Mouse (Mus musculus) midbrain, embryonic 14.5 days (tissue): Measurements from ENCODE around the gene Anln. TPM values are rescaled to one million over a fixed set of nuclear protein-coding genes. Genes with fewer than 3 reads are reported as not detected.

Experiments
- ATAC-seq: fragments of 200-750 bp; cut with Nextera tagmentation; 2 replicates; pipeline ENCODE4 v1.8.0; 2017; ENCODE audit warnings: moderate number of reproducible peaks, moderate library complexity; ENCODE audit not compliant: low FRiP score, low TSS enrichment
- DNase-seq: peaks from one replicate; pipeline ENCODE4 v3.0.0-alpha.2; 2015
- H3K27ac ChIP-seq: fragments of 300-500 bp; sonication (generic); replicated peaks from 2 replicates; pipeline ENCODE4 v1.5.1; 2014; ENCODE audit warnings: mild to moderate bottlenecking, low read depth, low read length, moderate library complexity
- H3K27me3 ChIP-seq: fragments of 300-500 bp; sonication (generic); 2 replicates; pipeline ENCODE4 v1.6.1; 2014; ENCODE audit warnings: low read length, control low read depth, mixed read lengths; ENCODE audit not compliant: control insufficient read depth, insufficient read depth
- H3K36me3 ChIP-seq: fragments of 300-500 bp; sonication (generic); 2 replicates; pipeline ENCODE4 v1.6.1; 2014; ENCODE audit warnings: low read length, control low read depth; ENCODE audit not compliant: control insufficient read depth, insufficient read depth
- H3K4me1 ChIP-seq: fragments of 300-500 bp; sonication (generic); 2 replicates; pipeline ENCODE4 v1.6.1; 2014; ENCODE audit warnings: mild to moderate bottlenecking, antibody characterized with exemption, low read length, control low read depth; ENCODE audit not compliant: control insufficient read depth, insufficient read depth
- H3K4me2 ChIP-seq: fragments of 300-500 bp; sonication (generic); 2 replicates; pipeline ENCODE4 v1.6.1; 2014; ENCODE audit warnings: mild to moderate bottlenecking, low read length, moderate library complexity
- H3K4me3 ChIP-seq: fragments of 300-500 bp; sonication (generic); replicated peaks from 2 replicates; pipeline ENCODE4 v1.5.1; 2014; ENCODE audit warnings: low read depth, low read length
- H3K9ac ChIP-seq: fragments of 300-500 bp; sonication (generic); replicated peaks from 2 replicates; pipeline ENCODE4 v1.6.1; 2014; ENCODE audit warnings: mild to moderate bottlenecking, low read length, moderate library complexity
- H3K9me3 ChIP-seq: fragments of 300-500 bp; sonication (generic); 2 replicates; pipeline ENCODE4 v1.6.1; 2016; ENCODE audit warnings: low read length, control low read depth, mixed read lengths; ENCODE audit not compliant: control insufficient read depth
- WGBS: fragments of 180-500 bp; shearing (Covaris S2); extraction: QIAGEN DNeasy Blood & Tissue Kit; methylation state at CpG from one replicate; pipeline ENCODE4 v1.1.7; 2014; 5-methylcytosine and 5-hydroxymethylcytosine counted together
- polyA plus RNA-seq: library from polyadenylated mRNA; unstranded; fragments of >200 nt; fragmentation: Nextera tagmentation; extraction: Ambion mirVana; gene quantifications from 2 replicates; pipeline ENCODE4 v1.2.1, GENCODE M21; 2014

Gene Anln
- polyA plus RNA-seq, 1 experiment from 2014 or later: 9.3 TPM

GRCm38 (mm10) chr9:22307156-22307919 lies 81.7 kb downstream of the Anln start, which contains the start of gene Zfp810:
Gene Zfp810, minus strand, starts transcription at chr9:22307648.
- DNase-seq (peak; percentile 98), ATAC-seq (peak; percentile 99)
- H3K4me2 ChIP-seq: peak within 1 kb of the TSS; percentile 82
- WGBS: under 1% methylated on average over 56 of the region's 56 CpGs
- peak within 1 kb of the TSS; percentile 100 for H3K9ac ChIP-seq
- H3K9me3 ChIP-seq: peaks cover 9% of the 10 kb centered on the region
- H3K27me3 ChIP-seq: no peaks in the 10 kb centered on the region
- H3K4me3 ChIP-seq: peak within 1 kb of the TSS; percentile 94
- H3K36me3 ChIP-seq: peaks cover 26% of the 10 kb centered on the region
- H3K4me1 ChIP-seq: peaks cover 6% of the 10 kb centered on the region
- H3K27ac ChIP-seq: peak within 1 kb of the TSS; percentile 96

DNA sequence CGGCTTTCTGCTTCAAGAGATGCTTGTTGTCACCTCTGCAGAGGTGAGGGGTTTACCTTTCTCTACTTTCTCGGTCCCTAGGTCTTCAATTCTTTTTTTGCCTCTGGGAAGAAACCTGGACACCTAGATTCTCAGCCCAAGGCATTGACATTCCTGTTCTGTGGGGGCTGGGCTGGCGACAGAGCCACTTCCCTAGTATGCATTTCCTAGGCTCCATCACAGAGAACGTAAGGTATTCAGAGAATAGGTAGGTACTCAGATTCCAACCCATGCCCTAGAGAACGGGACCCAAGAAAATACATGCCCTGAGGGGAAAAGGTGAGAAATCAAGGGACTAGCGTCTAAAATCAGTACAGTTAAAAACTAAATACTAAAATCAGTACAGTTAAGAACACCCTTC lies 82.3 kb downstream of the Anln start:
- Histone ChIP-seq H3K9me3 (peaks cover 9% of the 10 kb centered on the region), H3K36me3 (peaks cover 31% of the 10 kb centered on the region), H3K4me2 (peak overlapping the region; percentile 82), H3K4me1 (peaks cover 6% of the 10 kb centered on the region), H3K27me3 (no peaks in the 10 kb centered on the region), H3K4me3 (peak overlapping the region; percentile 94), H3K9ac (peak overlapping the region; percentile 100), H3K27ac (peak overlapping the region; percentile 96)
- 19% methylated on average over 6 of the region's 6 CpGs for WGBS
- ATAC-seq (no peak), DNase-seq (peak; percentile 72)

GRCm38 (mm10) chr9:22302199-22302598 lies 86.8 kb downstream of the Anln start:
- Histone ChIP-seq H3K36me3 (peaks cover 63% of the 10 kb centered on the region), H3K4me1 (peaks cover 6% of the 10 kb centered on the region), H3K9me3 (peaks cover 9% of the 10 kb centered on the region), H3K4me2 (no peak overlapping the region), H3K27ac (no peak overlapping the region), H3K4me3 (no peak overlapping the region), H3K27me3 (no peaks in the 10 kb centered on the region), H3K9ac (no peak overlapping the region)
- no peak for DNase-seq
- WGBS: 100% methylated on average over 1 of the region's 1 CpGs
- ATAC-seq: no peak

Other genes with a start within 250 kb of the Anln start
- gene Pigyl, start 232.3 kb downstream of the Anln start, polyA plus RNA-seq: 94.1 and 96.4 TPM in 2 replicates
- 0.07 and 0.55 TPM in 2 replicates for gene Zfp872, start 201.1 kb downstream of the Anln start, polyA plus RNA-seq
- 9.0 and 11.0 TPM in 2 replicates for gene Zfp809, start 163.5 kb downstream of the Anln start, polyA plus RNA-seq
- 13.8 and 14.0 TPM in 2 replicates for gene Zfp599, start 129.3 kb downstream of the Anln start, polyA plus RNA-seq
- gene Zfp810, start 81.5 kb downstream of the Anln start, polyA plus RNA-seq: 32.2 and 38.4 TPM in 2 replicates
- 11.4 and 15.7 TPM in 2 replicates for gene 9530077C05Rik, start 22.3 kb upstream of the Anln start, polyA plus RNA-seq
- not detected in 2 replicates for gene Gm17545, start 65.1 kb upstream of the Anln start, polyA plus RNA-seq
- gene Rp9, start 80.6 kb upstream of the Anln start, polyA plus RNA-seq: 57.2 and 72.6 TPM in 2 replicates
- 17.8 and 24.2 TPM in 2 replicates for gene Bbs9, start 86.5 kb upstream of the Anln start, polyA plus RNA-seq